In the genomic region with DNA sequence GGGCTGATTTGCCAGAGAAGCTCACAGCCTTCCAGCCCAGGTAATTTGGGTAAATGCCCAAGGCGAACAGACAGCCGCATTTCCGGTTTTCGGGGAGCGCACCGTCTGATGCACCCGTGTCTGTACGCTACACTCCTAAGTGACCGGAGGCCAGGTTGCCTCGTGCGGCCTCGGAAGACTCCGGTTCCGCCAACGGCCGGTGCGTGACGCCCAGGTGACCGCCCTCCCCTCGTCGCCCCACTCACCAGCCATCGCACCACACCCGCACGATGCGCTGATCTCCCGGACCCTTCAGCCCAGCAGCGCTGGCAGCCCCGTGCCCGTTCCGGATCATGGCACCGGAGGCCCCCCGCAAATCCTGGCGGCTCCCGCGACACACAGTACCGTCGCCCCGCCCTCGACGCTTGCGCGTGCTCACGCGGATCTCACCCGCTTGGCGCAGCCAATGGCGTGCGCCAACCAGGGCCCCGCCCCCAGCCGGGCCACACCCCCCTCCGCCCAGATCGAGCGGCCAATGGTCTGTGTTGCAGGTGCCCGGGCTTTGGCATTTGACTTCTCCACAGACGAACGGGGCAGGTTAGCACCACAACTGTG, we compare ENCODE assay signal across 8 mouse cellular contexts. TPM values are rescaled to one million over a fixed set of nuclear protein-coding genes. Genes with fewer than 3 reads are reported as not detected.
A peak's percentile ranks its signal among the peaks of the same experiment; 100 is the strongest.
DNase-seq lines count a peak whose midpoint lies in the region; ATAC-seq and TF ChIP-seq lines count a peak whose summit lies in the region.

A gene (minus strand): TSS at position 418 of the 594 bp plus-strand sequence.

- H3K27ac ChIP-seq in embryonic facial prominence, embryonic 13.5 days, result peak within 1 kb of the TSS; percentile 75
- peak within 1 kb of the TSS; percentile 78 for H3K27ac ChIP-seq in heart, adult 2 months
- peak within 1 kb of the TSS; percentile 33; the same call in 1 of the 2 replicates for H3K27ac ChIP-seq in limb, embryonic 13.5 days
- peak within 1 kb of the TSS; percentile 89 for H3K27ac ChIP-seq in midbrain, embryonic 16.5 days (ENCODE audit: low read length)

- ATAC-seq in embryonic facial prominence, embryonic 13.5 days (ENCODE audit: insufficient number of reproducible peaks, insufficient read depth, low FRiP score, low TSS enrichment, low read depth), result peak; percentile 89
- peak; percentile 92 for ATAC-seq in limb, embryonic 13.5 days (ENCODE audit: low FRiP score, low read depth)
- ATAC-seq in midbrain, embryonic 16.5 days, result peak; percentile 95

- intact Hi-C loops in heart, adult 2 months (cut with DNase I), result no loop called here

- peak; percentile 96 for DNase-seq in 3134 (ENCODE audit: extremely low read depth, insufficient read length, low spot score)
- peak; percentile 96 to 98 for DNase-seq in adrenal gland, postnatal 36 days
- peak; percentile 90 to 93 for DNase-seq in heart, adult 2 months
- peak; percentile 96 for DNase-seq in kidney, adult 8-10 months
- DNase-seq in spleen, postnatal 10 days (ENCODE audit: low spot score in 2 of 2), result peak; percentile 91 to 96

- peak within 1 kb of the TSS; percentile 88 for H3K9ac ChIP-seq in embryonic facial prominence, embryonic 13.5 days
- H3K9ac ChIP-seq in heart, adult 2 months (ENCODE audit: low read depth, low read length), result peak within 1 kb of the TSS; percentile 92
- peak within 1 kb of the TSS; percentile 84 for H3K9ac ChIP-seq in limb, embryonic 13.5 days
- H3K9ac ChIP-seq in midbrain, embryonic 16.5 days (ENCODE audit: low read depth, low read length), result peak within 1 kb of the TSS; percentile 87

- H3K4me2 ChIP-seq in embryonic facial prominence, embryonic 13.5 days, result peak within 1 kb of the TSS; percentile 78
- H3K4me2 ChIP-seq in limb, embryonic 13.5 days (replicated peaks), result peak within 1 kb of the TSS; percentile 91
- H3K4me2 ChIP-seq in midbrain, embryonic 16.5 days (ENCODE audit: low read length), result peak within 1 kb of the TSS; percentile 94

- TF ChIP-seq EP300 in heart, adult 2 months (IDR thresholded peaks at IDR 0.05; ENCODE audit: insufficient read depth, low read depth, low read length), result 0 out of 2 replicates have a peak, but pooled peaks have one; percentile 6

- H3K27me3 ChIP-seq in embryonic facial prominence, embryonic 13.5 days, result no peaks in the 10 kb centered on the region
- H3K27me3 ChIP-seq in heart, adult 2 months (ENCODE audit: control insufficient read depth, insufficient read depth, low read length), result no peaks in the 10 kb centered on the region
- H3K27me3 ChIP-seq in limb, embryonic 13.5 days, result no peaks in the 10 kb centered on the region
- H3K27me3 ChIP-seq in midbrain, embryonic 16.5 days (ENCODE audit: control insufficient read depth, insufficient read depth, low read depth, low read length), result no peaks in the 10 kb centered on the region

- H3K9me3 ChIP-seq in embryonic facial prominence, embryonic 13.5 days, result no peaks in the 10 kb centered on the region
- no peaks in the 10 kb centered on the region for H3K9me3 ChIP-seq in limb, embryonic 13.5 days
- H3K9me3 ChIP-seq in midbrain, embryonic 16.5 days (replicated peaks; ENCODE audit: control insufficient read depth, low read length, poor library complexity, severe bottlenecking), result no peaks in the 10 kb centered on the region

- peak; percentile 55; the same call in 1 of the 2 replicates for TF ChIP-seq POLR2A in heart, adult 2 months (IDR thresholded peaks at IDR 0.05; ENCODE audit: insufficient read depth, low read depth, low read length)

- whole genome bisulfite sequencing in embryonic facial prominence, embryonic 13.5 days, result under 1% methylated on average over 56 of the region's 56 CpGs
- WGBS in heart, adult 2 months, result under 1% methylated on average over 56 of the region's 56 CpGs
- 0% methylated on average over 56 of the region's 56 CpGs for WGBS in limb, embryonic 13.5 days
- WGBS in midbrain, embryonic 16.5 days, result 1% methylated on average over 56 of the region's 56 CpGs

- TF ChIP-seq CTCF in heart, adult 2 months (IDR thresholded peaks at IDR 0.05), result no peak

- no peaks in the 10 kb centered on the region for H3K79me2 ChIP-seq in heart, adult 2 months (replicated peaks; ENCODE audit: control insufficient read depth, insufficient read depth, low read length)

- H3K4me1 ChIP-seq in embryonic facial prominence, embryonic 13.5 days, result peaks cover 17% of the 10 kb centered on the region
- H3K4me1 ChIP-seq in heart, adult 2 months (ENCODE audit: control insufficient read depth, insufficient read depth, low read length), result peaks cover 3% of the 10 kb centered on the region
- H3K4me1 ChIP-seq in limb, embryonic 13.5 days, result peaks cover 18% of the 10 kb centered on the region
- H3K4me1 ChIP-seq in midbrain, embryonic 16.5 days (ENCODE audit: control insufficient read depth, insufficient read depth, low read length), result peaks cover 19% of the 10 kb centered on the region

- peaks cover 67% of the 10 kb centered on the region for H3K36me3 ChIP-seq in embryonic facial prominence, embryonic 13.5 days
- no peaks in the 10 kb centered on the region for H3K36me3 ChIP-seq in heart, adult 2 months (ENCODE audit: control insufficient read depth, insufficient read depth, low read length)
- H3K36me3 ChIP-seq in limb, embryonic 13.5 days, result peaks cover 73% of the 10 kb centered on the region
- peaks cover 42% of the 10 kb centered on the region for H3K36me3 ChIP-seq in midbrain, embryonic 16.5 days (ENCODE audit: control insufficient read depth, insufficient read depth, low read length)

- H3K4me3 ChIP-seq in embryonic facial prominence, embryonic 13.5 days, result peak within 1 kb of the TSS; percentile 86
- peak within 1 kb of the TSS; percentile 61 for H3K4me3 ChIP-seq in heart, adult 2 months
- H3K4me3 ChIP-seq in limb, embryonic 13.5 days, result peak within 1 kb of the TSS; percentile 82
- H3K4me3 ChIP-seq in midbrain, embryonic 16.5 days (ENCODE audit: low read depth, low read length), result peak within 1 kb of the TSS; percentile 80

RNA-seq across cellular contexts. Expression of the gene that starts here (rescaled TPM):
- 100 to 1,000 TPM; 212 to 312 TPM for total RNA-seq in adrenal gland, postnatal 36 days (2021)
- 150 and 152 TPM in 2 replicates for polyA plus RNA-seq in embryonic facial prominence, embryonic 13.5 days (2015; fragmentation: Nextera tagmentation; extraction: Ambion mirVana)
- total RNA-seq in heart, adult 2 months (2021), result 10 to 100 TPM; 51.8 to 55.6 TPM
- polyA plus RNA-seq in heart, adult 2 months (2012; rRNA removed), result 111 and 125 TPM in 2 replicates
- 150 and 153 TPM in 2 replicates for polyA plus RNA-seq in limb, embryonic 13.5 days (2015; fragmentation: Nextera tagmentation; extraction: Ambion mirVana)
- polyA plus RNA-seq in midbrain, embryonic 16.5 days (2015; fragmentation: Nextera tagmentation; extraction: Ambion mirVana), result 218 and 239 TPM in 2 replicates

Comparison
In these comparisons a context has a peak if more than half of its experiments do, and no peak if none do; other contexts are left out.
1. Peak in every context shown above with its lines: DNase-seq, ATAC-seq, H3K4me3 ChIP-seq and H3K27ac ChIP-seq.
2. H3K27ac ChIP-seq: peak in every context shown above with its lines; median percentile 89 in midbrain, embryonic 16.5 days; 78 in heart, adult 2 months; 75 in embryonic facial prominence, embryonic 13.5 days; 33 in limb, embryonic 13.5 days.